Mouse (Mus musculus) liver, embryonic 11.5 days (tissue): ENCODE measurements around the gene Gatad2a. TPM values are rescaled to one million over a fixed set of nuclear protein-coding genes. Genes with fewer than 3 reads are reported as not detected.

ENCODE experiments used
- ATAC-seq: fragments of 200-750 bp; cut with Nextera tagmentation; replicated peaks from 2 replicates; pipeline ENCODE4 v1.8.0; 2017; ENCODE audit warnings: moderate number of reproducible peaks, mild to moderate bottlenecking, moderate TSS enrichment, moderate library complexity; ENCODE audit not compliant: low FRiP score
- DNase-seq: peaks from one replicate; pipeline ENCODE4 v3.0.0-alpha.2; 2017; ENCODE audit warnings: low spot score
- H3K27ac ChIP-seq: fragments of 300-500 bp; sonication (generic); 2 replicates; pipeline ENCODE4 v1.5.1; 2014; ENCODE audit warnings: mild to moderate bottlenecking, low read depth, low read length, control low read depth
- H3K27me3 ChIP-seq: fragments of 300-500 bp; sonication (generic); replicated peaks from 2 replicates; pipeline ENCODE4 v1.6.1; 2014; ENCODE audit warnings: low read length, mixed read lengths; ENCODE audit not compliant: control insufficient read depth, insufficient read depth
- H3K36me3 ChIP-seq: fragments of 300-500 bp; sonication (generic); 2 replicates; pipeline ENCODE4 v1.6.1; 2014; ENCODE audit warnings: mild to moderate bottlenecking, low read length, moderate library complexity, mixed read lengths; ENCODE audit not compliant: control insufficient read depth, insufficient read depth
- H3K4me1 ChIP-seq: fragments of 300-500 bp; sonication (generic); replicated peaks from 2 replicates; pipeline ENCODE4 v1.6.1; 2014; ENCODE audit warnings: low read length, mixed read lengths; ENCODE audit not compliant: control insufficient read depth, insufficient read depth
- H3K4me2 ChIP-seq: fragments of 300-500 bp; sonication (generic); 2 replicates; pipeline ENCODE4 v1.6.1; 2014; ENCODE audit warnings: mild to moderate bottlenecking, control low read depth, moderate library complexity
- H3K4me3 ChIP-seq: fragments of 300-500 bp; sonication (generic); 2 replicates; pipeline ENCODE4 v1.5.1; 2014; ENCODE audit warnings: low read depth, low read length, control low read depth
- H3K9ac ChIP-seq: fragments of 300-500 bp; sonication (generic); 2 replicates; pipeline ENCODE4 v1.6.1; 2014; ENCODE audit warnings: low read depth, low read length, control low read depth
- H3K9me3 ChIP-seq: fragments of 300-500 bp; sonication (generic); 2 replicates; pipeline ENCODE4 v1.6.1; 2016; ENCODE audit warnings: low read length, inconsistent platforms, mixed read lengths; ENCODE audit not compliant: control insufficient read depth
- WGBS: fragments of 180-500 bp; shearing (Covaris S2); extraction: QIAGEN DNeasy Blood & Tissue Kit; methylation state at CpG from one replicate; pipeline ENCODE4 v1.1.7; 2014; 5-methylcytosine and 5-hydroxymethylcytosine counted together
- polyA plus RNA-seq: library from polyadenylated mRNA; unstranded; fragments of >200 nt; fragmentation: Nextera tagmentation; extraction: Ambion mirVana; gene quantifications from 2 replicates; pipeline ENCODE4 v1.2.1, GENCODE M21; 2014

The Gatad2a gene
- polyA plus RNA-seq, 1 experiment from 2014 or later: 75.3 TPM

DNA sequence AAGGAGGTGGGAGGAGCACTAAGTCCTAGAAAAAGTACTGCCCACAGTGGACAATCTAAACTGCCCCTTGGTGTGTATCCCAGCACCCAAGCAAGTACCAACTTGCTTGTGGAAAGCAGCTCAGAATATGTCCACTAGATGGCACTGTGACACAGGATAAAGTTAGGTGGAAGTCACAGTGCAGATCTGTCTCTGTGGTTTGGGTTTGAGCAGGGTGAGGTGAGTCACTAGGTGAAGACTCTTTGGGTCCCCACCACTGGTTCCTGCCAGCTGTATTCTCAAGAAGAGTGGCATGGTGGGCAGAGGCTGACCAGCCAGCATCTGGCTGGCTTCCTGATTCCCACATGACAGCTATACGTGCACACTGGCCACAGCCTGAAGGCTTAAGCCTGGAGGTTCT, 77.2 kb downstream of the Gatad2a start:
- Histone ChIP-seq H3K4me3 (no peak overlapping the region), H3K4me1 (peaks cover 43% of the 10 kb centered on the region), H3K27ac (no peak overlapping the region), H3K27me3 (no peaks in the 10 kb centered on the region), H3K9me3 (no peaks in the 10 kb centered on the region), H3K4me2 (no peak overlapping the region), H3K36me3 (peaks cover 26% of the 10 kb centered on the region), H3K9ac (no peak overlapping the region)
- ATAC-seq (peak; percentile 50), DNase-seq (peak; percentile 57)
- WGBS: 58% methylated on average over 1 of the region's 1 CpGs

GRCm38 (mm10) chr8:69918506-69918905, 77.7 kb downstream of the Gatad2a start:
- H3K4me1 ChIP-seq: peaks cover 39% of the 10 kb centered on the region
- no peak overlapping the region for H3K4me2 ChIP-seq
- peaks cover 31% of the 10 kb centered on the region for H3K36me3 ChIP-seq
- H3K27ac ChIP-seq: no peak overlapping the region
- no peak overlapping the region for H3K4me3 ChIP-seq
- no peaks in the 10 kb centered on the region for H3K9me3 ChIP-seq
- DNase-seq (no peak), ATAC-seq (no peak)
- H3K27me3 ChIP-seq: no peaks in the 10 kb centered on the region
- no peak overlapping the region for H3K9ac ChIP-seq

GRCm38 (mm10) chr8:69915748-69916147, 80.4 kb downstream of the Gatad2a start:
- no peak overlapping the region for H3K9ac ChIP-seq
- no peak for DNase-seq
- 57% methylated on average over 5 of the region's 5 CpGs for WGBS
- H3K27me3 ChIP-seq: no peaks in the 10 kb centered on the region
- H3K4me3 ChIP-seq: no peak overlapping the region
- peaks cover 55% of the 10 kb centered on the region for H3K36me3 ChIP-seq
- H3K4me2 ChIP-seq: no peak overlapping the region
- peaks cover 19% of the 10 kb centered on the region for H3K4me1 ChIP-seq
- ATAC-seq: no peak
- H3K27ac ChIP-seq: no peak overlapping the region
- H3K9me3 ChIP-seq: no peaks in the 10 kb centered on the region

- ATAC-seq (no peak), DNase-seq (no peak)
- Histone ChIP-seq H3K4me3 (no peak overlapping the region), H3K36me3 (peaks cover 63% of the 10 kb centered on the region), H3K9me3 (no peaks in the 10 kb centered on the region), H3K4me2 (no peak overlapping the region), H3K9ac (no peak overlapping the region), H3K27ac (no peak overlapping the region), H3K4me1 (0 out of 2 replicates have a peak, but pooled peaks cover 8% of the 10 kb centered on the region), H3K27me3 (no peaks in the 10 kb centered on the region)
- 79% methylated on average over 4 of the region's 4 CpGs for WGBS
Measured at GRCm38 (mm10) chr8:69914526-69914925, 81.7 kb downstream of the Gatad2a start.

GRCm38 (mm10) chr8:69912478-69913074, 83.6 kb downstream of the Gatad2a start:
- Histone ChIP-seq H3K4me1 (no peaks in the 10 kb centered on the region), H3K27ac (no peak overlapping the region), H3K9ac (no peak overlapping the region), H3K4me3 (no peak overlapping the region), H3K9me3 (no peaks in the 10 kb centered on the region), H3K36me3 (peaks cover 69% of the 10 kb centered on the region), H3K27me3 (no peaks in the 10 kb centered on the region), H3K4me2 (no peak overlapping the region)
- DNase-seq (no peak), ATAC-seq (no peak)
- 92% methylated on average over 12 of the region's 12 CpGs for WGBS

DNA sequence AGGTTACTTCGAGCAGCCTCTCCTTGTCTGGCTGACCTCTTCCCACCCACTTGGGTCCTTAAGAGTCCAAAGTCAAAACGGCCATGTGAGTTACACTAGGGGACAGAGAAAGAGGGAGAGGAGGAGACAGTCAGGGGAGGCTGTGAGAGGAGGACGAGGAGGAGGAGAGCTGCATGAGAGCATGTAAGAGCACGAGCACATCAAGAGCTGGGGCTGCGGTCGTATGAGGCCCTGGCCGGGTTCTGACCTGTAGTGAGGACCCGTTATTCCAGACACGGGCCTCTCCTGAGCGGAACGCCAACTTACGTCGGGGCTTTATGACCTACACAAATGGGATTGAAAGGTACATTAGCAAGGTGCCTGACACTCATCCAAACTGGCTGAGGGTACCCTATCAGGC, 84.3 kb downstream of the Gatad2a start:
- 92% methylated on average over 13 of the region's 13 CpGs for WGBS
- H3K27me3 ChIP-seq: no peaks in the 10 kb centered on the region
- H3K27ac ChIP-seq: no peak overlapping the region
- H3K4me3 ChIP-seq: no peak overlapping the region
- H3K9me3 ChIP-seq: no peaks in the 10 kb centered on the region
- ATAC-seq (no peak), DNase-seq (no peak)
- peaks cover 65% of the 10 kb centered on the region for H3K36me3 ChIP-seq
- H3K9ac ChIP-seq: no peak overlapping the region
- H3K4me1 ChIP-seq: no peaks in the 10 kb centered on the region
- H3K4me2 ChIP-seq: no peak overlapping the region

- WGBS: 94% methylated on average over 2 of the region's 2 CpGs
- no peak overlapping the region for H3K9ac ChIP-seq
- no peaks in the 10 kb centered on the region for H3K9me3 ChIP-seq
- H3K36me3 ChIP-seq: peaks cover 25% of the 10 kb centered on the region
- H3K4me1 ChIP-seq: peaks cover 7% of the 10 kb centered on the region
- no peak for ATAC-seq
- no peaks in the 10 kb centered on the region for H3K27me3 ChIP-seq
- H3K4me3 ChIP-seq: no peak overlapping the region
- no peak for DNase-seq
- no peak overlapping the region for H3K27ac ChIP-seq
- H3K4me2 ChIP-seq: no peak overlapping the region
Measured at GRCm38 (mm10) chr8:69907106-69907505, 89.1 kb downstream of the Gatad2a start.

GRCm38 (mm10) chr8:69906260-69906659, 89.9 kb downstream of the Gatad2a start:
- DNase-seq (no peak), ATAC-seq (no peak)
- H3K4me3 ChIP-seq: no peak overlapping the region
- H3K4me1 ChIP-seq: peaks cover 7% of the 10 kb centered on the region
- H3K9me3 ChIP-seq: no peaks in the 10 kb centered on the region
- H3K9ac ChIP-seq: no peak overlapping the region
- H3K4me2 ChIP-seq: no peak overlapping the region
- 84% methylated on average over 2 of the region's 2 CpGs for WGBS
- no peak overlapping the region for H3K27ac ChIP-seq
- peaks cover 19% of the 10 kb centered on the region for H3K36me3 ChIP-seq
- H3K27me3 ChIP-seq: no peaks in the 10 kb centered on the region

GRCm38 (mm10) chr8:69904096-69904495, 92.1 kb downstream of the Gatad2a start:
- DNase-seq (no peak), ATAC-seq (no peak)
- Histone ChIP-seq H3K9me3 (no peaks in the 10 kb centered on the region), H3K36me3 (peaks cover 4% of the 10 kb centered on the region; the same call in 1 of the 2 replicates), H3K27ac (no peak overlapping the region), H3K27me3 (no peaks in the 10 kb centered on the region), H3K4me1 (peaks cover 16% of the 10 kb centered on the region), H3K4me3 (peak overlapping the region; percentile 84), H3K9ac (peak overlapping the region; percentile 88; the same call in 1 of the 2 replicates), H3K4me2 (peak overlapping the region; percentile 96)
- 70% methylated on average over 8 of the region's 8 CpGs for WGBS
